Mouse (Mus musculus) subcutaneous adipose tissue, adult 2 months (tissue): ENCODE results near the gene Olfr789. TPM values are rescaled to one million over a fixed set of nuclear protein-coding genes. Genes with fewer than 3 reads are reported as not detected.

Source experiments
- polyA plus RNA-seq: library from polyadenylated mRNA; depleted of rRNA; stranded (reverse); fragments of >200 nt; gene quantifications from 2 replicates; pipeline ENCODE4 v1.2.3, GENCODE M21; 2012; ENCODE audit warnings: low replicate concordance; rRNA removed

Olfr789 gene
- polyA plus RNA-seq, result not detected in 2 replicates

GRCm38 (mm10) chr10:129484452-129484851 is at the start of gene Olfr789:
TSS of gene Olfr789 (plus strand) at chr10:129484752.

GRCm38 (mm10) chr10:129461562-129461961 is 23.0 kb upstream of the Olfr789 start, which contains the start of gene Olfr787:
TSS of gene Olfr787 (plus strand) at chr10:129461862.

DNA sequence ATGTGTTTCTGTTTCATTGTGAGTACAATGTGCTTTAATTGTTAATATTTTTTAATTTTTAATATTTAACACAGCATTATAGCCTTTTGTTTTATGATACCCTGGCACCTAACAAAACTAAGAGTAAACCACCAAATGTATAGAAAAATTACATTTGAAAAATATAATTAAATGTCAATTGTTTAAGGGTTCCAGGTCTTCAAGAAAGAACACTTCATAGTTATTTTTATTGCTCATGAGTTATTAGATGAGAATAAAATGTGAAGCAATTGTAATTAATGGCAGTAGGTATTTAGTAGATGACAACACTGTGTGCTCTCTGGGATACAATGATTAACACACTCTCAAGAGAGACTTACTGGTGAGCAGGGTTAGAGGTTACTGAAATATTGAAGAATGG is 13.9 kb upstream of the Olfr789 start, which contains the start of gene Olfr788:
Gene Olfr788 (plus strand): TSS at position 301 of the 400 bp plus-strand sequence.

DNA sequence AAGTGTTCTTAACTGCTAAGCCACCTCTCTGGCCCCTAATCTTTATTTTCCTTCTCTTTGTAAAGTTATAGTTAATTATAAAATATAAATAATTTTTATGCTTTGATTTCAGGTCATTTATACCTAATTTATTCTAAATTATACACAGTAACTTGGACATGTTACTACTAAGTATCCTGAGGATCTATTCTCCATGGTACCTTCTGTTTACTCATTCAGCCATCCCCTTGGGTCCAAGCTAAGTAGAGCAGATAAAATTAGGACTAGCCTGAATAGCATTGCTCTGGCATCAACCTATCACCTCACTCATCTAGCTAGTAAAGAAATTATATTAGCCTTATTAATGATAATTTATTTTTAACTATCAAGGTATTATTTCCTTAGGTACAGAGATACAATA is 13.6 kb downstream of the Olfr789 start, which contains the start of gene Olfr790:
Gene Olfr790 (plus strand): TSS at position 301 of the 400 bp plus-strand sequence.

GRCm38 (mm10) chr10:129521492-129521891 is 36.9 kb downstream of the Olfr789 start, which contains the start of gene Olfr791:
TSS of gene Olfr791 (plus strand) at chr10:129521792.

DNA sequence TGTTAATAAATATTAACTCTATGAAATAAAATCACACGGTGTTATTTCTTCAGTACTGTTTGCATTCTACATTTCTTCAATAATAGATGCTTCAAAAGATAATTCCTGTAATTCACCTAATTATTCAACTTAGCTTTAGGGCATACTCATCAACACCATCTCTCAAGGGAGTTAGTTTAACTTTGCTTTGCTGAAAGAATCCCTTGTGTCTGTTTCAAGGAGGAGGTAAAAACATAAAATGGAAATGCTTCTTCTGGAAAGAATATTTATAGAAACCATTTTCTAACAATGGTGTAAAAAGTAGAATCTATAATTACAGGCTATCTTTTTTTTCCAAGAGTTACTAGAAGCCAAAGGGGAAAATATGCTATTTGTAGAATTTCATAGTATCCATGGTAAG is 54.3 kb downstream of the Olfr789 start, which contains the start of gene Olfr792:
Gene Olfr792 (plus strand): TSS at position 301 of the 400 bp plus-strand sequence.

Other genes with a start within 250 kb of the Olfr789 start
- gene Olfr774, start 248.5 kb upstream of the Olfr789 start, polyA plus RNA-seq, result not detected in 2 replicates
- gene Olfr775, start 236.3 kb upstream of the Olfr789 start, polyA plus RNA-seq, result not detected in 2 replicates
- not detected in 2 replicates for gene Olfr776, start 225.6 kb upstream of the Olfr789 start, polyA plus RNA-seq
- not detected in 2 replicates for gene Olfr777, start 213.3 kb upstream of the Olfr789 start, polyA plus RNA-seq
- not detected in 2 replicates for gene Olfr780, start 166.6 kb upstream of the Olfr789 start, polyA plus RNA-seq
- gene Olfr781, start 155.9 kb upstream of the Olfr789 start, polyA plus RNA-seq, result not detected in 2 replicates
- gene Olfr782, start 135.9 kb upstream of the Olfr789 start, polyA plus RNA-seq, result not detected in 2 replicates
- 0.12 TPM in 1 of 2 replicates, not detected in the other for gene Olfr784, start 100.7 kb upstream of the Olfr789 start, polyA plus RNA-seq
- gene Olfr785, start 79.3 kb upstream of the Olfr789 start, polyA plus RNA-seq, result not detected in 2 replicates
- gene Olfr786, start 57.4 kb upstream of the Olfr789 start, polyA plus RNA-seq, result not detected in 2 replicates
- not detected in 2 replicates for gene Olfr787, start 22.9 kb upstream of the Olfr789 start, polyA plus RNA-seq
- gene Olfr788, start 13.8 kb upstream of the Olfr789 start, polyA plus RNA-seq, result not detected in 2 replicates
- not detected in 2 replicates for gene Olfr790, start 13.7 kb downstream of the Olfr789 start, polyA plus RNA-seq
- not detected in 2 replicates for gene Olfr791, start 37.0 kb downstream of the Olfr789 start, polyA plus RNA-seq
- gene Olfr792, start 54.4 kb downstream of the Olfr789 start, polyA plus RNA-seq, result not detected in 2 replicates
- not detected in 2 replicates for gene Olfr794, start 82.9 kb downstream of the Olfr789 start, polyA plus RNA-seq
- not detected in 2 replicates for gene Olfr796, start 127.8 kb downstream of the Olfr789 start, polyA plus RNA-seq
- gene Olfr798, start 143.2 kb downstream of the Olfr789 start, polyA plus RNA-seq, result not detected in 2 replicates
- not detected in 2 replicates for gene Olfr799, start 152.7 kb downstream of the Olfr789 start, polyA plus RNA-seq
- not detected in 2 replicates for gene Olfr800, start 172.9 kb downstream of the Olfr789 start, polyA plus RNA-seq
- not detected in 2 replicates for gene Olfr801, start 189.1 kb downstream of the Olfr789 start, polyA plus RNA-seq
- not detected in 2 replicates for gene Olfr802, start 203.4 kb downstream of the Olfr789 start, polyA plus RNA-seq
- gene Olfr803, start 209.5 kb downstream of the Olfr789 start, polyA plus RNA-seq, result not detected in 2 replicates
- gene Olfr804, start 218.5 kb downstream of the Olfr789 start, polyA plus RNA-seq, result not detected in 2 replicates
- not detected in 2 replicates for gene Olfr805, start 244.6 kb downstream of the Olfr789 start, polyA plus RNA-seq